ENCODE assay signal across 13 mouse cellular contexts in the genomic region with DNA sequence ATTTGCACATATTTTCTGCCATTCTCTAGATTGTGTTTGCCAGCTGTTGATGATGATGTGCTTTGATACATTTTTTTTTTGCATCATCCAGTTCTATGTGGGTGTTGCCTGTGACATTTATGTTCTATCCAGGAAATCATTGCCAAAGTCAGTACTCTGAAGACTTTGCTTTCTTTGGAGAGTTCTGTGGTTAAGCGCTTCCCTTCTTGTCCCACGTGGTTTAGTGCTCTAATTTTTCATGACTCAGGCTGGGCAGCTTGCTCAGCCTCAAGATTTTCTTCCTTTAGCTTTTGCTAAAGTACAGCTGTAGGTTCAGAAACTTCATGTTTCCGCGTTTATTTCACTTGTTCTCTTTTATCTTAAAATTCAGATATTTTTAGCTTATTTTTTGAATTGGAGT. TPM values are rescaled to one million over a fixed set of nuclear protein-coding genes. Genes with fewer than 3 reads are reported as not detected.
DNase-seq lines count a peak whose midpoint lies in the region; TF ChIP-seq lines count a peak whose summit lies in the region.
"Had no signal": no experiment of that assay in that cellular context is flagged by ENCODE, and none has a peak within 500 bp of the region (broad histone marks: within the 10 kb centered on the region; RNA-seq: fewer than 3 reads in every experiment).

No protein-coding gene starts in this region.

- no peak overlapping the region for H3ac ChIP-seq in myocyte (ENCODE audit: control insufficient read depth, insufficient read length)

- no peak overlapping the region for H3K4me3 ChIP-seq in bone marrow macrophage, adult 2 months (ENCODE audit: insufficient read depth, low read length)
- H3K4me3 ChIP-seq in myocyte, result no peak overlapping the region
- H3K4me3 ChIP-seq: heart, embryonic 13.5 days; layer of hippocampus, adult 2 months had no signal

- no peak for TF ChIP-seq CTCF in bone marrow macrophage, adult 2 months (IDR thresholded peaks at IDR 0.05; ENCODE audit: low read depth, low read length)

- H3K36me3 ChIP-seq in myocyte (ENCODE audit: control insufficient read depth, insufficient read depth), result peaks cover 34% of the 10 kb centered on the region

- no peaks in the 10 kb centered on the region for H3K27me3 ChIP-seq in myocyte (ENCODE audit: control insufficient read depth, insufficient read depth, insufficient read length)
- H3K27me3 ChIP-seq: heart, embryonic 13.5 days had no signal

- TF ChIP-seq POLR2A in bone marrow macrophage, adult 2 months (IDR thresholded peaks at IDR 0.05; ENCODE audit: borderline replicate concordance, low read depth, low read length), result no peak
- no peak for TF ChIP-seq POLR2A in myocyte (IDR thresholded peaks at IDR 0.05; ENCODE audit: insufficient read length, low read depth)

- H3K27ac ChIP-seq in bone marrow macrophage, adult 2 months (ENCODE audit: insufficient read depth, low read depth, low read length), result peak overlapping the region; percentile 84
- H3K27ac ChIP-seq: heart, embryonic 13.5 days; layer of hippocampus, adult 2 months had no signal

- DNase-seq in heart, adult 18-20 months, result peak; percentile 19 to 45
- no peak for DNase-seq in heart, postnatal 4 days
- peak; percentile 94 for DNase-seq in 416B (ENCODE audit: low read depth)
- DNase-seq in adrenal gland, adult (ENCODE audit: inconsistent age in 2 of 2, low spot score in 1 of 2), result no peak
- DNase-seq in ovary, adult 18-20 months (ENCODE audit: low spot score), result no peak
- DNase-seq in spleen, postnatal 4 days (ENCODE audit: low spot score in 2 of 2), result no peak
- DNase-seq: cerebellum, adult 11-12 months; forebrain, postnatal 0 days; right cerebral cortex, postnatal 14 days had no signal

- no peak overlapping the region for H3K4me2 ChIP-seq in myocyte (ENCODE audit: low read depth)
- H3K4me2 ChIP-seq: heart, embryonic 13.5 days had no signal

- H3K4me1 ChIP-seq in bone marrow macrophage, adult 2 months (ENCODE audit: control insufficient read depth, insufficient read depth, low read length), result peaks cover 17% of the 10 kb centered on the region

- no peaks in the 10 kb centered on the region for H3K79me2 ChIP-seq in myocyte (ENCODE audit: control insufficient read depth, insufficient read depth)

TF ChIP-seq in myocyte, 11 proteins besides CTCF, POLR2A, EP300 and RAD21:
- peak; percentile 74 for TF ChIP-seq USF1 (IDR thresholded peaks at IDR 0.05; ENCODE audit: low read depth)
- no peak for TF ChIP-seq POLR2AphosphoS2 (IDR thresholded peaks at IDR 0.05; ENCODE audit: insufficient read length, low read depth)

RNA-seq across cellular contexts. Expression of gene Rapgef6, which starts 30.1 kb away (rescaled TPM):
- total RNA-seq in heart, adult 18-20 months (2021), result 10 to 100 TPM; 19.7 to 20.9 TPM
- 10 to 100 TPM; 29.7 to 34.0 TPM for total RNA-seq in heart, postnatal 4 days (2021)
- 24.5 and 25.4 TPM in 2 replicates for polyA plus RNA-seq in bone marrow macrophage, adult 2 months (2012; ENCODE audit: insufficient read depth, insufficient read length, missing spikeins)
- 3.1 TPM for polyA plus RNA-seq in myocyte (2012; fragmentation: generic; extraction: Trizol)

RNA-seq across cellular contexts. Expression of gene Fnip1, which starts 54.6 kb away (rescaled TPM):
- total RNA-seq in heart, adult 18-20 months (2021), result 10 to 100 TPM; 34.7 to 36.4 TPM
- 10 to 100 TPM; 26.1 to 26.3 TPM for total RNA-seq in heart, postnatal 4 days (2021)
- polyA plus RNA-seq in bone marrow macrophage, adult 2 months (2012; ENCODE audit: insufficient read depth, insufficient read length, missing spikeins), result 56.9 and 59.4 TPM in 2 replicates
- polyA plus RNA-seq in myocyte (2012; fragmentation: generic; extraction: Trizol), result 3.9 TPM

Comparison
In these comparisons a context has a peak if more than half of its experiments do, and no peak if none do; other contexts are left out.
1. DNase-seq: peak in heart, adult 18-20 months (2 of 2) and 416B (single experiment); none in heart, postnatal 4 days (single experiment), adrenal gland, adult (0 of 2), ovary, adult 18-20 months (single experiment) and spleen, postnatal 4 days (0 of 2).